Comparison of ENCODE assay signal across 30 mouse cellular contexts in genomic region chr17:80284446-80284845, GRCm38 (mm10). TPM values are rescaled to one million over a fixed set of nuclear protein-coding genes. Genes with fewer than 3 reads are reported as not detected.
DNase-seq lines count a peak whose midpoint lies in the region; ATAC-seq and TF ChIP-seq lines count a peak whose summit lies in the region.
"Had no signal": no experiment of that assay in that cellular context is flagged by ENCODE, and none has a peak within 500 bp of the region (broad histone marks: within the 10 kb centered on the region; RNA-seq: fewer than 3 reads in every experiment).

No protein-coding gene starts in this region.

- no peak overlapping the region for H3K4me3 ChIP-seq in liver, embryonic 16.5 days (ENCODE audit: low read depth, low read length)
- H3K4me3 ChIP-seq in liver, postnatal 0 days (ENCODE audit: low read depth, low read length), result no peak overlapping the region
- no peak overlapping the region for H3K4me3 ChIP-seq in heart, embryonic 13.5 days
- no peak overlapping the region for H3K4me3 ChIP-seq in kidney, embryonic 16.5 days (ENCODE audit: low read length)
- H3K4me3 ChIP-seq: embryonic facial prominence, embryonic 12.5 days; hindbrain, embryonic 13.5 days; midbrain, embryonic 15.5 days; neural tube, embryonic 15.5 days had no signal

- peaks cover 15% of the 10 kb centered on the region for H3K4me1 ChIP-seq in liver, embryonic 16.5 days (ENCODE audit: control insufficient read depth, low read depth, low read length)
- H3K4me1 ChIP-seq in liver, postnatal 0 days (ENCODE audit: insufficient read depth), result peaks cover 12% of the 10 kb centered on the region
- peaks cover 15% of the 10 kb centered on the region for H3K4me1 ChIP-seq in heart, embryonic 13.5 days
- H3K4me1 ChIP-seq in kidney, embryonic 16.5 days (ENCODE audit: insufficient read depth, low read length), result peaks cover 12% of the 10 kb centered on the region

- intact Hi-C loops in heart, postnatal 36 days (cut with DNase I), result no loop called here
- intact Hi-C loops in heart, postnatal 10 days (cut with DNase I), result no loop called here

- H3K27ac ChIP-seq in liver, embryonic 16.5 days (ENCODE audit: low read length), result no peak overlapping the region
- no peak overlapping the region for H3K27ac ChIP-seq in liver, postnatal 0 days (ENCODE audit: low read depth)
- peak overlapping the region; percentile 51 for H3K27ac ChIP-seq in heart, embryonic 13.5 days (replicated peaks)
- H3K27ac ChIP-seq in kidney, embryonic 16.5 days (ENCODE audit: low read length), result no peak overlapping the region
- H3K27ac ChIP-seq: embryonic facial prominence, embryonic 12.5 days; hindbrain, embryonic 13.5 days; midbrain, embryonic 15.5 days; neural tube, embryonic 15.5 days had no signal

- no peaks in the 10 kb centered on the region for H3K9me3 ChIP-seq in liver, embryonic 16.5 days (replicated peaks; ENCODE audit: control insufficient read depth, low read length)
- no peaks in the 10 kb centered on the region for H3K9me3 ChIP-seq in liver, postnatal 0 days (ENCODE audit: low read length)
- no peaks in the 10 kb centered on the region for H3K9me3 ChIP-seq in heart, embryonic 13.5 days
- no peaks in the 10 kb centered on the region for H3K9me3 ChIP-seq in kidney, embryonic 16.5 days (ENCODE audit: low read length)
- H3K9me3 ChIP-seq: embryonic facial prominence, embryonic 12.5 days; G1E; hindbrain, embryonic 13.5 days; midbrain, embryonic 15.5 days; neural tube, embryonic 15.5 days had no signal

- TF ChIP-seq CTCF in liver, postnatal 0 days (IDR thresholded peaks at IDR 0.05; ENCODE audit: low read depth), result no peak

- TF ChIP-seq EP300 in liver, postnatal 0 days (IDR thresholded peaks at IDR 0.05; ENCODE audit: low read depth), result no peak

- no peaks in the 10 kb centered on the region for H3K27me3 ChIP-seq in liver, embryonic 16.5 days (ENCODE audit: control insufficient read depth, insufficient read depth, low read depth, low read length)
- H3K27me3 ChIP-seq in liver, postnatal 0 days (ENCODE audit: insufficient read depth, low read length), result no peaks in the 10 kb centered on the region
- H3K27me3 ChIP-seq in heart, embryonic 13.5 days (replicated peaks), result no peaks in the 10 kb centered on the region
- H3K27me3 ChIP-seq in kidney, embryonic 16.5 days (ENCODE audit: insufficient read depth, low read length), result no peaks in the 10 kb centered on the region
- H3K27me3 ChIP-seq: embryonic facial prominence, embryonic 12.5 days; hindbrain, embryonic 13.5 days; midbrain, embryonic 15.5 days; neural tube, embryonic 15.5 days; Patski had no signal

- DNase-seq in heart, adult 11 months, result peak; percentile 90
- no peak for DNase-seq in heart, postnatal 36 days
- no peak for DNase-seq in liver, postnatal 0 days
- peak; percentile 7 to 16 for DNase-seq in heart, postnatal 10 days
- DNase-seq in adrenal gland, postnatal 14 days, result no peak
- DNase-seq: cerebellum, adult 8-10 months; cerebellum, postnatal 25 days; embryo, embryonic 11 days; gastrocnemius, postnatal 36 days; kidney, adult 8-10 months; kidney, postnatal 10 days; liver; lung, adult 18-20 months; lung, postnatal 4 days; right cerebral cortex, adult 18-20 months; spleen, adult 18-20 months; thymus, postnatal 36 days had no signal

- H3K4me2 ChIP-seq in liver, embryonic 16.5 days (ENCODE audit: low read depth, low read length), result no peak overlapping the region
- H3K4me2 ChIP-seq in liver, postnatal 0 days (ENCODE audit: low read depth, low read length), result no peak overlapping the region
- H3K4me2 ChIP-seq in heart, embryonic 13.5 days, result no peak overlapping the region
- H3K4me2 ChIP-seq in kidney, embryonic 16.5 days (replicated peaks; ENCODE audit: low read depth, low read length), result no peak overlapping the region
- H3K4me2 ChIP-seq: embryonic facial prominence, embryonic 12.5 days; hindbrain, embryonic 13.5 days; midbrain, embryonic 15.5 days; neural tube, embryonic 15.5 days had no signal

- H3K36me3 ChIP-seq in liver, embryonic 16.5 days (ENCODE audit: control insufficient read depth, insufficient read depth), result no peaks in the 10 kb centered on the region
- peaks cover 9% of the 10 kb centered on the region; the same call in 1 of the 2 replicates for H3K36me3 ChIP-seq in liver, postnatal 0 days (replicated peaks; ENCODE audit: insufficient read depth, low read length)
- H3K36me3 ChIP-seq in heart, embryonic 13.5 days, result peaks cover 17% of the 10 kb centered on the region
- H3K36me3 ChIP-seq in kidney, embryonic 16.5 days (ENCODE audit: insufficient read depth, low read length), result peaks cover 8% of the 10 kb centered on the region; the same call in 1 of the 2 replicates

- WGBS in liver, embryonic 16.5 days (ENCODE audit: insufficient replicate concordance), result 37% methylated on average over 4 of the region's 4 CpGs
- 56% methylated on average over 4 of the region's 4 CpGs for WGBS in liver, postnatal 0 days (ENCODE audit: insufficient replicate concordance)
- WGBS in heart, embryonic 13.5 days, result 61% methylated on average over 4 of the region's 4 CpGs
- 74% methylated on average over 4 of the region's 4 CpGs for WGBS in kidney, embryonic 16.5 days

- ATAC-seq in liver, embryonic 16.5 days (ENCODE audit: low read depth), result 0 out of 2 replicates have a peak, but pooled peaks have one; percentile 13
- ATAC-seq in liver, postnatal 0 days, result no peak
- no peak for ATAC-seq in heart, embryonic 13.5 days (ENCODE audit: extremely low read depth, insufficient number of reproducible peaks, low FRiP score, low TSS enrichment)
- ATAC-seq in kidney, embryonic 16.5 days (ENCODE audit: low FRiP score, low TSS enrichment), result no peak
- ATAC-seq: forebrain, embryonic 14.5 days; intestine, embryonic 16.5 days; lung, postnatal 0 days; midbrain, embryonic 15.5 days; Patski had no signal

- no peak overlapping the region for H3K9ac ChIP-seq in liver, embryonic 16.5 days (ENCODE audit: low read depth, low read length)
- no peak overlapping the region for H3K9ac ChIP-seq in liver, postnatal 0 days (replicated peaks)
- no peak overlapping the region for H3K9ac ChIP-seq in heart, embryonic 13.5 days
- H3K9ac ChIP-seq in kidney, embryonic 16.5 days (replicated peaks; ENCODE audit: low read length), result no peak overlapping the region
- H3K9ac ChIP-seq: embryonic facial prominence, embryonic 12.5 days; hindbrain, embryonic 13.5 days; midbrain, embryonic 15.5 days; neural tube, embryonic 15.5 days had no signal

RNA-seq across cellular contexts. Expression of gene Morn2, which starts 5.6 kb away (rescaled TPM):
- 10 to 100 TPM; 14.7 TPM for total RNA-seq in heart, postnatal 36 days (2021)
- 6.4 and 7.9 TPM in 2 replicates for polyA plus RNA-seq in liver, embryonic 16.5 days (2015; fragmentation: Nextera tagmentation; extraction: Ambion mirVana)
- polyA plus RNA-seq in liver, postnatal 0 days (2015; fragmentation: Nextera tagmentation; extraction: Ambion mirVana), result 11.2 and 11.4 TPM in 2 replicates
- polyA plus RNA-seq in heart, embryonic 13.5 days (2015; fragmentation: Nextera tagmentation; extraction: Ambion mirVana), result 21.8 and 23.9 TPM in 2 replicates
- total RNA-seq in heart, postnatal 10 days (2021), result 10 to 100 TPM in 1 of 2 experiments, 1 to 10 TPM in 1; 9.9 to 12.0 TPM
- total RNA-seq in adrenal gland, postnatal 14 days (2021), result 12.7 and 17.2 TPM in 2 replicates
- polyA plus RNA-seq in kidney, embryonic 16.5 days (2015; fragmentation: Nextera tagmentation; extraction: Ambion mirVana), result 38.9 and 39.7 TPM in 2 replicates

RNA-seq across cellular contexts. Expression of gene Dhx57, which starts 5.8 kb away (rescaled TPM):
- total RNA-seq in heart, postnatal 36 days (2021), result 1 to 10 TPM; 5.8 to 6.9 TPM
- 3.8 and 4.8 TPM in 2 replicates for polyA plus RNA-seq in liver, embryonic 16.5 days (2015; fragmentation: Nextera tagmentation; extraction: Ambion mirVana)
- 1.7 and 1.9 TPM in 2 replicates for polyA plus RNA-seq in liver, postnatal 0 days (2015; fragmentation: Nextera tagmentation; extraction: Ambion mirVana)
- polyA plus RNA-seq in heart, embryonic 13.5 days (2015; fragmentation: Nextera tagmentation; extraction: Ambion mirVana), result 8.2 and 8.5 TPM in 2 replicates
- 1 to 10 TPM; 7.5 to 8.7 TPM for total RNA-seq in heart, postnatal 10 days (2021)
- total RNA-seq in adrenal gland, postnatal 14 days (2021), result 12.9 and 16.9 TPM in 2 replicates
- polyA plus RNA-seq in kidney, embryonic 16.5 days (2015; fragmentation: Nextera tagmentation; extraction: Ambion mirVana), result 15.4 and 15.9 TPM in 2 replicates

RNA-seq across cellular contexts. Expression of gene Arhgef33, which starts 22.8 kb away (rescaled TPM):
- under 1 TPM in 1 of 2 experiments, not detected in 1; 0.46 TPM for total RNA-seq in heart, postnatal 36 days (2021)
- polyA plus RNA-seq in liver, embryonic 16.5 days (2015; fragmentation: Nextera tagmentation; extraction: Ambion mirVana), result 0.23 and 0.32 TPM in 2 replicates
- 0.83 and 1.2 TPM in 2 replicates for polyA plus RNA-seq in liver, postnatal 0 days (2015; fragmentation: Nextera tagmentation; extraction: Ambion mirVana)
- polyA plus RNA-seq in heart, embryonic 13.5 days (2015; fragmentation: Nextera tagmentation; extraction: Ambion mirVana), result 0.51 and 0.52 TPM in 2 replicates
- 1 to 10 TPM in 1 of 2 experiments, under 1 TPM in 1; 0.86 to 1.6 TPM for total RNA-seq in heart, postnatal 10 days (2021)
- total RNA-seq in adrenal gland, postnatal 14 days (2021), result 1.1 and 2.0 TPM in 2 replicates
- polyA plus RNA-seq in kidney, embryonic 16.5 days (2015; fragmentation: Nextera tagmentation; extraction: Ambion mirVana), result 0.55 and 0.92 TPM in 2 replicates
- total RNA-seq: megakaryocyte-erythroid progenitor cell, adult 5-6 weeks had no signal
- polyA plus RNA-seq: G1E had no signal

Comparison
In these comparisons a context has a peak if more than half of its experiments do, and no peak if none do; other contexts are left out.
1. DNase-seq: peak in heart, adult 11 months (single experiment) and heart, postnatal 10 days (2 of 2); none in heart, postnatal 36 days (0 of 2), liver, postnatal 0 days (single experiment) and adrenal gland, postnatal 14 days (single experiment).